Mouse (Mus musculus): ENCODE data around the gene Srcin1. TPM values are rescaled to one million over a fixed set of nuclear protein-coding genes. Genes with fewer than 3 reads are reported as not detected.
A peak's percentile ranks its signal among the peaks of the same experiment; 100 is the strongest.

The Srcin1 gene
- total RNA-seq, 2 experiments from 2014 or later: 1.3 to 1.9 TPM

- peak; percentile 86 for DNase-seq (ENCODE audit: low spot score)
Observed at GRCm38 (mm10) chr11:97468639-97469287, 107.2 kb downstream of the Srcin1 start.

GRCm38 (mm10) chr11:97466444-97467160, 109.4 kb downstream of the Srcin1 start:
- peak; percentile 45 for DNase-seq (ENCODE audit: low spot score)

DNA sequence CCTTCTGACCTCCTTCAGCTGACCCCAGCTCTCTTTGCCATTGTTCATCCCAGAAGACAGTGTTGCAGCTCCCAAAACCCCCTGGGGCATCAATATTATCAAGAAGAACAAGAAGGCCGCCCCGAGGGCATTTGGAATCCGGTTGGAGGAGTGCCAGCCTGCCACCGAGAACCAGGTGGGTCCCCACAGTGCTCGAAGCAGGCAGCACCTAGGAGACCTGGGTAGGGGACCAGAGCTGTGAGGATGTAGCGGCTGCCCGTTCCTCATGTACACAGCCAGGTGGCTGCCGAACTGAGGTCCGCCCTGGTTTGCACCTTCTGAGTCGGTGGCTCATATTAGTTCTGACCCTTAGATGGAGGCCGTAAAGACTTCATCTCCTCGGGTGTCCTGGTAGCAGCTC, 110.0 kb downstream of the Srcin1 start:
- no peak for DNase-seq (ENCODE audit: low spot score)

GRCm38 (mm10) chr11:97463991-97464390, 112.0 kb downstream of the Srcin1 start:
- peak; percentile 61 for DNase-seq (ENCODE audit: low spot score)

- no peak for DNase-seq (ENCODE audit: low spot score)
Observed at GRCm38 (mm10) chr11:97463166-97463565, 112.8 kb downstream of the Srcin1 start.

GRCm38 (mm10) chr11:97462538-97462937, 113.4 kb downstream of the Srcin1 start:
- no peak for DNase-seq (ENCODE audit: low spot score)

DNA sequence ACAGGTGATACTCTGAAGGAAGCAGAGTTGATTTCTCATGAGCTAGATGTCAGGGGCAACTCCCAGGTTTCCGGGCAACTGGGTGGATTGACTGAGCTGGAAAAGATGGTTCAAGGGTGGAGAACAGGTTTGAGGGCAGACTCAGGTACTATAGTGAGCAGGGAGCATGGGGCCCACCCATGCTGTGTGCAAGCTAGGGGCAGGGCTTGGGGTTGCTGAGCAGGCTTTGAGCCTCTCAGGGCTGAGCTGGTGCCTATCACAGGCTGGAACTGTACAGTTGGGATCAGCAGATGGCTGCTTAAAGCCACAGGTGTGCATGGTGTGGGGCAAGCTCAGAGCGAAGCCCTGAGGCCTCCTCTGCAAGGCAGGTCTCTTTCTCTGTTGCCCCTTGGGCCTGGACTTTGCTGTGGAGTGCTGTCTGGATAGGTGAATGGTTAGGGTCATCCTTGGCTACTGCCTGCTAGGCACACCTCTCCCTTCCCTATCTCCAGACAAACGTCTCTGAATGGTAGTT, 114.6 kb downstream of the Srcin1 start:
- no peak for DNase-seq (ENCODE audit: low spot score)

Other genes with a start within 250 kb of the Srcin1 start
- under 1 TPM in 1 of 2 experiments, not detected in 1; 0.02 TPM for gene Gpr179, start 224.1 kb downstream of the Srcin1 start, total RNA-seq (2021)
- 10 to 100 TPM; 43.0 to 43.5 TPM for gene Socs7, start 213.6 kb downstream of the Srcin1 start, total RNA-seq (2021)
- 1 to 10 TPM; 4.8 to 7.5 TPM for gene Arhgap23, start 160.7 kb downstream of the Srcin1 start, total RNA-seq (2021)
- not detected for gene 4933428G20Rik, start 75.8 kb downstream of the Srcin1 start, total RNA-seq (2021)
- gene Epop, start 53.5 kb upstream of the Srcin1 start, total RNA-seq (2021): under 1 TPM; 0.75 to 1.00 TPM
- gene Mllt6, start 87.2 kb upstream of the Srcin1 start, total RNA-seq (2021): 10 to 100 TPM; 44.1 to 51.0 TPM
- gene Cisd3, start 109.6 kb upstream of the Srcin1 start, total RNA-seq (2021): 100 to 1,000 TPM in 1 of 2 experiments, 10 to 100 TPM in 1; 96.7 to 102 TPM
- 1 to 10 TPM in 1 of 2 experiments, under 1 TPM in 1; 0.96 to 2.3 TPM for gene Pcgf2, start 124.3 kb upstream of the Srcin1 start, total RNA-seq (2021)
- gene Psmb3, start 127.2 kb upstream of the Srcin1 start, total RNA-seq (2021): 100 to 1,000 TPM; 150 to 167 TPM
- gene Pip4k2b, start 168.5 kb upstream of the Srcin1 start, total RNA-seq (2021): 10 to 100 TPM; 64.7 TPM
- gene Cwc25, start 190.4 kb upstream of the Srcin1 start, total RNA-seq (2021): 1 to 10 TPM; 5.2 to 5.9 TPM
- gene 1700001P01Rik, start 199.7 kb upstream of the Srcin1 start, total RNA-seq (2021): not detected
- gene Rpl23, start 206.3 kb upstream of the Srcin1 start, total RNA-seq (2021): 100 to 1,000 TPM; 426 to 450 TPM
- 10 to 100 TPM; 10.0 to 19.2 TPM for gene Lasp1, start 222.8 kb upstream of the Srcin1 start, total RNA-seq (2021)

All from gastrocnemius, adult 18-20 months (tissue).